In the genomic region with DNA sequence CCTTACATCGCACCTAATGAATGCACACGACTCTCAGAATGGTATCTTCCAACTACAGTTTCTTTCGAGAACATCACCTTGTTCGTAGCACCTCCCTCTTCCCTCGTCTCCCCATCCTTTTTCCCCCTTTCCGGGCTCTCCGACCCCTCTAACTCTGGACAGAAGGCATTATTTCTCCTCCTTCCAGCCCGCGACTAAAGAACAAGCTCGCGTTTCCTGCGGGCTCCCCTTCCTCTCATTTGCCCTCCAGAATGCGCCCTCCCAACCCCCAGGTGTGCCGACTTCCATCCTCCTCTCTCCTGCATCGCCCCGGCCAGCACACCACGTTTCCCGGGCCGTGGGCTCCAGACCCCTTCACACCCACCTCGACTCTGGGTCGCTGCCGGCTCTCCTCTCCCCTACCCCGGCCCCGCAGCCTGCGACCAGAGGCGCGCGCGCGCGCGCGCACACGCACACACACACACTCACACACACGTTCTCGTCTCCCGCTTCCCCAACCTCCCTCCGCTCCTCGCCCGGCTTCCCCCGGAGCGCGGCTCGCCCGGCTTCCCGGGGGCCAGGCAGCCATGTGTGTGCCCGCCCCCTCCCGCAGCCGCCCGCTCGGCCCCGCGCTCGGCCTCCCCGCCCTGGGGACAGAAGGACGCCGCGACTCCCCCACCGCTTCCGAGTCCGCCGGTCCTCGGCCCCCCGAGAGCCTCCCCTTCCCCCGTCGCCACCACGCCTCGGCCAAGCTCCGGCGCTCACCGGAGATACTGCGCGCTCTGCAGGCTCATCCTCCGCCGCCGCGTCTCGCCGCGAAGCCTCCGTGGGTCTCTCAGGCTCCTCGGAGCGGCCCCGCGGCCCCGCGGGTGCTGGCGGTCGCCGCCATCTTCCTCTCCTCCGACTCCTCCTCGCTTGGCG, we compare ENCODE assay signal across 8 mouse cellular contexts. TPM values are rescaled to one million over a fixed set of nuclear protein-coding genes. Genes with fewer than 3 reads are reported as not detected.
DNase-seq lines count a peak whose midpoint lies in the region; ATAC-seq and TF ChIP-seq lines count a peak whose summit lies in the region.

TSS of gene Smg7 (minus strand) at position 882 of the 900 bp plus-strand sequence.

- H3K27ac ChIP-seq in brown adipose tissue, adult 24 weeks (replicated peaks; ENCODE audit: low read depth, low read length), result peak within 1 kb of the TSS; percentile 98
- H3K27ac ChIP-seq in forebrain, embryonic 10.5 days, result peak within 1 kb of the TSS; percentile 99
- peak within 1 kb of the TSS; percentile 99 for H3K27ac ChIP-seq in heart, embryonic 13.5 days (replicated peaks)
- peak within 1 kb of the TSS; percentile 98 for H3K27ac ChIP-seq in layer of hippocampus, adult 2 months
- H3K27ac ChIP-seq in macrophage, result peak within 1 kb of the TSS; percentile 55

- H3K9me3 ChIP-seq in forebrain, embryonic 10.5 days, result no peaks in the 10 kb centered on the region
- no peaks in the 10 kb centered on the region for H3K9me3 ChIP-seq in heart, embryonic 13.5 days

- H3K9ac ChIP-seq in heart, embryonic 13.5 days, result peak within 1 kb of the TSS; percentile 99

- peaks cover 50% of the 10 kb centered on the region for H3K79me2 ChIP-seq in macrophage (ENCODE audit: inconsistent target)

- peak within 1 kb of the TSS; percentile 100 for H3K4me2 ChIP-seq in heart, embryonic 13.5 days

- H3K27me3 ChIP-seq in forebrain, embryonic 10.5 days (ENCODE audit: poor library complexity, severe bottlenecking), result no peaks in the 10 kb centered on the region
- H3K27me3 ChIP-seq in heart, embryonic 13.5 days (replicated peaks), result no peaks in the 10 kb centered on the region

- peak; percentile 17 to 24 for DNase-seq in kidney, adult 8-10 months
- no peak for DNase-seq in kidney, postnatal 36 days
- DNase-seq in forebrain, embryonic 10.5 days (ENCODE audit: extremely low spot score, low spot score), result peak; percentile 76
- DNase-seq in layer of hippocampus, adult 2 months (ENCODE audit: low spot score in 2 of 2), result peak in 1 of 2 experiments; percentile 15
- peak; percentile 3 to 20 for DNase-seq in spleen, postnatal 36 days (ENCODE audit: low spot score in 2 of 2)

- 0 out of 2 replicates have a peak, but pooled peaks cover 5% of the 10 kb centered on the region for H3K4me1 ChIP-seq in brown adipose tissue, adult 24 weeks (ENCODE audit: control insufficient read depth, insufficient read depth, insufficient read length, low read length)
- peaks cover 31% of the 10 kb centered on the region for H3K4me1 ChIP-seq in forebrain, embryonic 10.5 days
- H3K4me1 ChIP-seq in heart, embryonic 13.5 days, result peaks cover 29% of the 10 kb centered on the region

- peak; percentile 50 for ATAC-seq in heart, embryonic 13.5 days (ENCODE audit: extremely low read depth, insufficient number of reproducible peaks, low FRiP score, low TSS enrichment)

- H3K4me3 ChIP-seq in brown adipose tissue, adult 24 weeks (ENCODE audit: insufficient read depth, low read depth, low read length), result peak within 1 kb of the TSS; percentile 96
- H3K4me3 ChIP-seq in forebrain, embryonic 10.5 days, result peak within 1 kb of the TSS; percentile 75
- H3K4me3 ChIP-seq in heart, embryonic 13.5 days, result peak within 1 kb of the TSS; percentile 96
- H3K4me3 ChIP-seq in layer of hippocampus, adult 2 months, result peak within 1 kb of the TSS; percentile 74
- peak within 1 kb of the TSS; percentile 85 for H3K4me3 ChIP-seq in macrophage (ENCODE audit: inconsistent target)

- no peak for TF ChIP-seq CTCF in layer of hippocampus, adult 2 months (conservative IDR thresholded peaks at IDR 0.05)

- WGBS in forebrain, embryonic 10.5 days, result under 1% methylated on average over 92 of the region's 93 CpGs
- WGBS in heart, embryonic 13.5 days, result under 1% methylated on average over 84 of the region's 93 CpGs
- WGBS in macrophage (ENCODE audit: missing documents), result 0% methylated on average over 36 of the region's 93 CpGs

- H3K36me3 ChIP-seq in forebrain, embryonic 10.5 days (replicated peaks), result peaks cover 23% of the 10 kb centered on the region
- H3K36me3 ChIP-seq in heart, embryonic 13.5 days, result no peaks in the 10 kb centered on the region; the same call in 1 of the 2 replicates
- H3K36me3 ChIP-seq in macrophage (ENCODE audit: inconsistent target), result no peaks in the 10 kb centered on the region

RNA-seq across cellular contexts. Expression of gene Smg7, which starts in this region (rescaled TPM):
- polyA plus RNA-seq in brown adipose tissue, adult 24 weeks (2012; ENCODE audit: insufficient read depth, insufficient read length, missing spikeins), result 12.8 and 18.5 TPM in 2 replicates
- polyA plus RNA-seq in forebrain, embryonic 10.5 days (2016; fragmentation: Nextera tagmentation; extraction: Ambion mirVana), result 38.0 and 40.3 TPM in 2 replicates
- polyA plus RNA-seq in heart, embryonic 13.5 days (2015; fragmentation: Nextera tagmentation; extraction: Ambion mirVana), result 22.3 and 22.4 TPM in 2 replicates
- total RNA-seq in layer of hippocampus, adult 2 months (2021), result 10 to 100 TPM; 95.5 to 97.8 TPM
- 100 to 1,000 TPM in 12 of 26 experiments, 10 to 100 TPM in 14; 53.2 to 261 (median 95.9) TPM for total RNA-seq in macrophage (2018; cell fraction: chromatin; rRNA removed)
- 10 to 100 TPM; 25.0 to 57.2 (median 41.1) TPM for total RNA-seq in macrophage (2018; cell fraction: cytosol; rRNA removed)
- total RNA-seq in macrophage (2018; cell fraction: nucleus; rRNA removed), result 100 to 1,000 TPM in 3 of 26 experiments, 10 to 100 TPM in 23; 56.8 to 156 (median 85.5) TPM
- polyA plus RNA-seq in macrophage (2018), result 23.4 to 28.9 TPM (median 25.1 TPM) in 3 replicates

Comparison
In these comparisons a context has a peak if more than half of its experiments do, and no peak if none do; other contexts are left out.
1. DNase-seq: peak in kidney, adult 8-10 months (2 of 2), forebrain, embryonic 10.5 days (single experiment) and spleen, postnatal 36 days (2 of 2); none in kidney, postnatal 36 days (0 of 2).
2. Peak in every context shown above with its lines, with median percentiles within 50 percentile points of each other: H3K27ac ChIP-seq and H3K4me3 ChIP-seq.